Mouse (Mus musculus): Measurements from ENCODE around the gene Ncam2. TPM values are rescaled to one million over a fixed set of nuclear protein-coding genes. Genes with fewer than 3 reads are reported as not detected.

Gene Ncam2
- polyA plus RNA-seq, 1 experiment from 2014 or later: 10.6 TPM

DNA sequence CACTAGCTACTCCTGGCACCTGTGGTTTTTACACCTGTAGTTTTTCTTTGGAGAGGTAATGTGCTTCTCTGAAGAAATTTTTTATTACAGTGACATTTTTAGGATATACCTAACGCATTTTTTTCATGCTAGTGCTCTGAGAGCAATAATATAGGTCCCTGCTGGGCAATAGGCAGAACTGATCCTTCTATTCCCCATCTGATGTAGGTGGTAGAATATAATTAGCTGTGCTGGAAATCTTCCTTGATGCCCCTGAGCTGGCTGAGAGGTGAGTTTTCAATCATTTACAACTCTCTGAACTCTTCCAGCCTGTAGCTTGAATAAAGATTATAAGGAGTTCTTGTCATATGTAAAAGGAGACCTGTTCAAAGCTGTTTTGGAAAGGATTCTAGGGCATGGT, 272.4 kb downstream of the Ncam2 start:
- H3K9me3 ChIP-seq: no peaks in the 10 kb centered on the region
- H3K36me3 ChIP-seq: no peaks in the 10 kb centered on the region
- no peak overlapping the region for H3K9ac ChIP-seq
- no peaks in the 10 kb centered on the region for H3K27me3 ChIP-seq (replicated peaks)
- H3K4me1 ChIP-seq: no peaks in the 10 kb centered on the region
- no peak for ATAC-seq (ENCODE audit: low FRiP score, low read depth)
- no peak overlapping the region for H3K27ac ChIP-seq
- 54% methylated on average over 1 of the region's 1 CpGs for WGBS
- no peak overlapping the region for H3K4me2 ChIP-seq (replicated peaks)
- no peak overlapping the region for H3K4me3 ChIP-seq

GRCm38 (mm10) chr16:81481058-81481457, 280.6 kb downstream of the Ncam2 start:
- Histone ChIP-seq H3K4me1 (no peaks in the 10 kb centered on the region), H3K36me3 (no peaks in the 10 kb centered on the region), H3K4me3 (no peak overlapping the region), H3K27me3 (replicated peaks) (no peaks in the 10 kb centered on the region), H3K9me3 (no peaks in the 10 kb centered on the region), H3K4me2 (replicated peaks) (no peak overlapping the region), H3K9ac (no peak overlapping the region), H3K27ac (no peak overlapping the region)
- ATAC-seq (ENCODE audit: low FRiP score, low read depth): no peak

DNA sequence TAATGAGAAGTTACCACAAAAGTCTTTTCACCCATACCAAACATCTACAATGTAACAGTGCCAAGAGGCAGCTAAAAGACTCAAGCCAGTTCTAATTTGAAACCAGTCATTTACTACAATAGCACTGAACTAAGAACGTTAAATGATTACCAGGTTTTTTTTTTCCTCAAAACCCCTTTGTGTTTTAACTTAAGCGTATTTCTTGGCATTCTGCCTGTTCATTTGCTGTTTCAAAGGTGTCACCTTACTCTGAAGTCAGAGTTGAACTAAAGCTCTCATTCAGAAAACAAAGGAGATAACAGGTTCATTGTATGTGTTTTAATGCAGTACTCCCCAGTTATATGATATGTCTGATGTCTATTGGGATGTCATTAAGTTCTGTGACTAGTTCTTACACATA, 295.6 kb downstream of the Ncam2 start:
- Histone ChIP-seq H3K4me2 (replicated peaks) (no peak overlapping the region), H3K36me3 (no peaks in the 10 kb centered on the region), H3K4me1 (no peaks in the 10 kb centered on the region), H3K9me3 (no peaks in the 10 kb centered on the region), H3K27ac (no peak overlapping the region), H3K27me3 (replicated peaks) (no peaks in the 10 kb centered on the region), H3K4me3 (no peak overlapping the region), H3K9ac (no peak overlapping the region)
- 73% methylated on average over 2 of the region's 2 CpGs for WGBS
- ATAC-seq (ENCODE audit: low FRiP score, low read depth): no peak

DNA sequence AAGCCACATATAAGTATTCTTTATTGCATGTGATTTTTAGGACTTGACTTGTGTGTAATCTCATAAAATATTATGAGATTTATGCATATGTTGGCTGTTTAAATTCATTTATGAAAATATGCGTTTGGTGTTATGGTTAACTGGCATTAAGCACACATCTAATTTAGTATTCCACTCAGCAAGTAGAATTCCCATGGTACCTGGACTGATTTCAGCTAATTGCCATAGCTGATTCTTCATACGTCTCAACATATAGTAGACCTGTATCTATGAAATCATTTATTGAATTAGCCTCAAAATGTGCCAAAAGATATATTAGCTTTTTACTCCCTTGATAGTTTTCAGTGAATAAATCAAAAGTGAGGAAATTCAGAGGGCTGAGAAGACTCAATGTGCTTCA, 302.1 kb downstream of the Ncam2 start:
- no peak overlapping the region for H3K4me2 ChIP-seq (replicated peaks)
- 72% methylated on average over 2 of the region's 2 CpGs for WGBS
- no peak for ATAC-seq (ENCODE audit: low FRiP score, low read depth)
- no peaks in the 10 kb centered on the region for H3K36me3 ChIP-seq
- no peak overlapping the region for H3K9ac ChIP-seq
- no peaks in the 10 kb centered on the region for H3K9me3 ChIP-seq
- no peaks in the 10 kb centered on the region for H3K27me3 ChIP-seq (replicated peaks)
- no peak overlapping the region for H3K4me3 ChIP-seq
- no peaks in the 10 kb centered on the region for H3K4me1 ChIP-seq
- H3K27ac ChIP-seq: no peak overlapping the region

DNA sequence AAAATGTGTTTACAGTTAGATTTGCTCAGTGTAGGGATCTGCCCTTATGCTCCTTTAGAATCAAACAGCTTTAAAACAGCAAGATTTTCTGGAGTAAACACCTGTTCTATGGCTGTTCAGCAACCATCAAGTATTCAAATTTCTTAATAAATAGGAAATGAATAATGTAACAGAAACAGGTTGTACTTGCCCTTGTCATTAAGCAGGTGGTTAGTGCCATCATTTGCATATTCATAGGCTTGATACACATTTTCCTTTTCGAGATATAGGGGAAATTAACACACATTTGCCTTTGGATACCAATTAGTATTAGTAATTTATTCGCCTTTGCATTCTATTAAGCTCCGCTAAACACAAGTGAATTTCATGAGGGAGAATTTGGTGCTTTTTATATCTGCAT, 335.7 kb downstream of the Ncam2 start:
- ATAC-seq (ENCODE audit: low FRiP score, low read depth): no peak
- Histone ChIP-seq H3K4me1 (no peaks in the 10 kb centered on the region), H3K27ac (no peak overlapping the region), H3K4me3 (no peak overlapping the region), H3K4me2 (replicated peaks) (no peak overlapping the region), H3K27me3 (replicated peaks) (no peaks in the 10 kb centered on the region), H3K9ac (no peak overlapping the region), H3K9me3 (no peaks in the 10 kb centered on the region), H3K36me3 (no peaks in the 10 kb centered on the region)
- 78% methylated on average over 3 of the region's 3 CpGs for WGBS

DNA sequence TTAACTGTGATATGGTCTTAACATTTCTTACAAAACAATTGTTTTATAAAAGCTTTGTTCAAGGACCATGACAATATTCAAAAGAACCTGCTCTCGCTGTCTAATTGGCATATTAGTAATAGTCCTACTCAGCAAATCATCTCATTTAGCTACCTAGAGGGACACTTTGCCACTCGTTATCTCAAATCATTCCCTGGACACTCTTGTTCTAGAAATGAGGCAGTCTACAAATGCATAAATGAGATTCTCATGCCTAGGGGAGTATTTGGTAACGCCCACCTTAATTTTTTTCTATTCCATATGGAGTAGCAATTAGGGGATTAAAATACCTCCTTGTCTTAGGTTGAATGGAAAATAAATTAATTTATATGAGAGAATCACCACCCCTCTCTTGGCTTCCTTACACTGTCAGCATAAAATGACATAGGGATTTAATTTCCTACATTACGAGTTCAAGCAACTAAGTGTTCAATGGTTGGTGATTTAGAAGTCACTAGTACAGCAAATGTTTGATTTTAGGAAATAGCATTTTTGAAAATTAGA, 387.1 kb downstream of the Ncam2 start:
- Histone ChIP-seq H3K4me1 (no peaks in the 10 kb centered on the region), H3K4me3 (no peak overlapping the region), H3K27ac (no peak overlapping the region), H3K36me3 (no peaks in the 10 kb centered on the region), H3K4me2 (replicated peaks) (no peak overlapping the region), H3K27me3 (replicated peaks) (no peaks in the 10 kb centered on the region), H3K9ac (no peak overlapping the region), H3K9me3 (no peaks in the 10 kb centered on the region)
- 0 out of 2 replicates have a peak, but pooled peaks have one; percentile 29 for ATAC-seq (ENCODE audit: low FRiP score, low read depth)
- WGBS: 68% methylated on average over 4 of the region's 4 CpGs

GRCm38 (mm10) chr16:81623276-81623675, 422.8 kb downstream of the Ncam2 start:
- no peak overlapping the region for H3K4me2 ChIP-seq (replicated peaks)
- no peaks in the 10 kb centered on the region for H3K4me1 ChIP-seq
- H3K27ac ChIP-seq: no peak overlapping the region
- no peak overlapping the region for H3K4me3 ChIP-seq
- no peaks in the 10 kb centered on the region for H3K27me3 ChIP-seq (replicated peaks)
- no peaks in the 10 kb centered on the region for H3K36me3 ChIP-seq
- 57% methylated on average over 6 of the region's 6 CpGs for WGBS
- no peak overlapping the region for H3K9ac ChIP-seq
- no peak for ATAC-seq (ENCODE audit: low FRiP score, low read depth)
- H3K9me3 ChIP-seq: no peaks in the 10 kb centered on the region

DNA sequence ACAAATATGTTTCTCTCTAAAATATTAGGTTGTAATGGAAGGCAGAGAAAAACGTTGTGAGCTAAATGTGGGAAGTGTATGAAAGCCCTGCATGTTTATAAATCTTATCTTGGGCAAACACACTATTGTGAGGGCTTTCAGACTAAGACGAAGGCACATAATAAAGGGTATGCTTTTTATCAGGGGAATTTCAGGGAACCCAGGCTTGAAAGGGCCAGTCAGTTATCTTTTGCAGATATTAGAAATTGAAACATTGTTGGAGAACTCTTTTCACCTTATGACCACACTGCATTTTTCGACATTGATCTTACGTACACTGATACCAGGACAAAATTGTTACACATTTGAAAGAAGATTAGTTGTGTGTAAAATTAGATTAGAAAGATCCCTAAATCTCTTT, 423.3 kb downstream of the Ncam2 start:
- Histone ChIP-seq H3K4me3 (no peak overlapping the region), H3K4me1 (no peaks in the 10 kb centered on the region), H3K9me3 (no peaks in the 10 kb centered on the region), H3K9ac (no peak overlapping the region), H3K4me2 (replicated peaks) (no peak overlapping the region), H3K36me3 (no peaks in the 10 kb centered on the region), H3K27ac (no peak overlapping the region), H3K27me3 (replicated peaks) (no peaks in the 10 kb centered on the region)
- WGBS: 71% methylated on average over 4 of the region's 4 CpGs
- no peak for ATAC-seq (ENCODE audit: low FRiP score, low read depth)

GRCm38 (mm10) chr16:81650286-81650685, 449.8 kb downstream of the Ncam2 start:
- H3K27me3 ChIP-seq (replicated peaks): no peaks in the 10 kb centered on the region
- H3K27ac ChIP-seq: no peak overlapping the region
- H3K4me2 ChIP-seq (replicated peaks): no peak overlapping the region
- 84% methylated on average over 3 of the region's 3 CpGs for WGBS
- H3K9me3 ChIP-seq: no peaks in the 10 kb centered on the region
- no peak overlapping the region for H3K4me3 ChIP-seq
- no peak for ATAC-seq (ENCODE audit: low FRiP score, low read depth)
- no peaks in the 10 kb centered on the region for H3K4me1 ChIP-seq
- H3K36me3 ChIP-seq: no peaks in the 10 kb centered on the region
- H3K9ac ChIP-seq: no peak overlapping the region

- Histone ChIP-seq H3K27me3 (replicated peaks) (no peaks in the 10 kb centered on the region), H3K4me2 (replicated peaks) (no peak overlapping the region), H3K4me1 (no peaks in the 10 kb centered on the region), H3K4me3 (no peak overlapping the region), H3K36me3 (no peaks in the 10 kb centered on the region), H3K9me3 (no peaks in the 10 kb centered on the region), H3K27ac (no peak overlapping the region), H3K9ac (no peak overlapping the region)
- no peak for ATAC-seq (ENCODE audit: low FRiP score, low read depth)
- WGBS: 36% methylated on average over 1 of the region's 1 CpGs
Observed at GRCm38 (mm10) chr16:81651550-81651949, 451.1 kb downstream of the Ncam2 start.

DNA sequence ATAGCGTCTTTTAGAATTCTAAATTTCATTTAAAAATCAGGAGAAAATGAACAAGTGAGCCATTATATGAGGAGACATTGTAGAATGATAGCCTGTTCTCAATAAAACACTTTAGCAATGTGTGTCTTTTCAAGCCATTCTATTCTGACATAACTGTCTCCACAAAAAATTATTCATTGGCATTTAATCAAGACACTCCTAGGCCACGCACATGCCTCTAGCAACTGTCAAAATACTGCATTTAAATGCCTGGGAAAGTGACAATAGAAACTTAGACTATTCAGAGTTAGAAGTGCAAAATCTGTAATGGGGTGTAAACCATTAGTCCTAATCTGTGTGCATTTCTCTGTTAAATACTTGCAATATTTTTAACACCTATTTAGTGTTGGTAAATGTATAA, 456.1 kb downstream of the Ncam2 start:
- no peak overlapping the region for H3K4me2 ChIP-seq (replicated peaks)
- no peaks in the 10 kb centered on the region for H3K27me3 ChIP-seq (replicated peaks)
- H3K9me3 ChIP-seq: no peaks in the 10 kb centered on the region
- no peaks in the 10 kb centered on the region for H3K36me3 ChIP-seq
- no peak overlapping the region for H3K27ac ChIP-seq
- H3K4me3 ChIP-seq: no peak overlapping the region
- no peak for ATAC-seq (ENCODE audit: low FRiP score, low read depth)
- no peaks in the 10 kb centered on the region for H3K4me1 ChIP-seq
- WGBS: 85% methylated on average over 2 of the region's 2 CpGs
- no peak overlapping the region for H3K9ac ChIP-seq

- Histone ChIP-seq H3K9me3 (no peaks in the 10 kb centered on the region), H3K4me3 (no peak overlapping the region), H3K36me3 (no peaks in the 10 kb centered on the region), H3K4me1 (no peaks in the 10 kb centered on the region), H3K27me3 (replicated peaks) (no peaks in the 10 kb centered on the region), H3K27ac (no peak overlapping the region), H3K9ac (no peak overlapping the region), H3K4me2 (replicated peaks) (no peak overlapping the region)
- WGBS: 68% methylated on average over 1 of the region's 1 CpGs
- no peak for ATAC-seq (ENCODE audit: low FRiP score, low read depth)
Observed at GRCm38 (mm10) chr16:81673866-81674265, 473.4 kb downstream of the Ncam2 start.

DNA sequence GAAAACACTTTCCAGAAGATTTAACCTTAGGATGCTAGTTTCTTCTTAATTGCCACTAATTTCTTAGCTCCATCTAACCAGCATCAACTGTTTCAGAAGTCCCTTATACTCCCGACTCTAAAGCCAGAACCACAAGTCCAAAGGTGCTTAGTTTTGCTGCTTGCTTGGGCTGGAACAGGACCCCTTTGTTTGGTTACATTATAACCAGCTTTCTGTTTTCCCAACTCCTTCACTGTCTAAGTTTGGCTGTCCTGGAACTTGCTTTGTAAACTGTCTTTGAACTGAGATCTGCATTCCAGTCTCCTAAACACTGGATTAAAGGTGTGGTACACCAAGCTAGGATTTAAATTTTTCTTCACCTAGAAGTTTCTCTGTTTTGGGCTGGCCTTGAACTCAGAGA, 475.0 kb downstream of the Ncam2 start:
- H3K27me3 ChIP-seq (replicated peaks): no peaks in the 10 kb centered on the region
- H3K27ac ChIP-seq: no peak overlapping the region
- no peak overlapping the region for H3K4me3 ChIP-seq
- H3K4me1 ChIP-seq: no peaks in the 10 kb centered on the region
- 70% methylated on average over 1 of the region's 1 CpGs for WGBS
- ATAC-seq (ENCODE audit: low FRiP score, low read depth): no peak
- H3K9ac ChIP-seq: no peak overlapping the region
- H3K9me3 ChIP-seq: no peaks in the 10 kb centered on the region
- H3K4me2 ChIP-seq (replicated peaks): no peak overlapping the region
- no peaks in the 10 kb centered on the region for H3K36me3 ChIP-seq
